Mouse (Mus musculus): ENCODE data around the gene Tymp.

Tymp gene

DNA sequence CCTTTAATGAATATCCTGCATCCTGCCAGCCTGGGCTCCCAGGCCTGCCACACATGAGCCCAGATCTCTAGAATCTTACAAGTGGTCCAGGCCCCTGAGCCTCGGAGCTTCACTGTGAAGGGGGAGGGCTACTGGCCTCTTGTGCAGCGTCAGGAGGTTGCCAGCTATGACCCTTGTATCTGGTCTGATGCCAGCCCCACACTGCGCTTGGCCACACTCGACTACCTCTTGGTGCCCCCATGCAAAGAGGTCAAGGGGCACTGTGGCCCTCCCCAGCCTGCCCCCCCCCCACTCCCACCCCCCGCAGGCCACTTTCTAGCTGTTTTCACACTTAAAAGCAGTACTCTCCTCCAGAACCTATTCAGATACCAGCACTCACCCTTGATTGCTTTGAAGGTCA lies 50.4 kb downstream of the Tymp start:
- DNase-seq = no peak

GRCm38 (mm10) chr15:89323656-89324055 lies 53.2 kb downstream of the Tymp start:
- DNase-seq = no peak

- no peak for DNase-seq
These were observed 53.9 kb downstream of the Tymp start, which contains the start of gene Adm2 for GRCm38 (mm10) chr15:89322670-89323522. Gene Adm2, plus strand, starts transcription at chr15:89322720.
